Mouse (Mus musculus) layer of hippocampus, postnatal 25 days (tissue): Measurements from ENCODE around the gene Prrt2. TPM values are rescaled to one million over a fixed set of nuclear protein-coding genes. Genes with fewer than 3 reads are reported as not detected.

ENCODE experiments used
- DNase-seq, 2 experiments: peaks; one replicate each; pipeline ENCODE4 v3.0.0; 2022; ENCODE audit warnings: mixed read lengths in 2 of 2, low spot score in 1 of 2; ENCODE audit errors: extremely low spot score in 1 of 2
- total RNA-seq, 2 experiments: library from RNA; stranded (reverse); gene quantifications; 2 replicates each; pipeline ENCODE4 v1.2.3; 2021

The Prrt2 gene
- total RNA-seq, 2 experiments from 2014 or later = 226 to 235 TPM

DNA sequence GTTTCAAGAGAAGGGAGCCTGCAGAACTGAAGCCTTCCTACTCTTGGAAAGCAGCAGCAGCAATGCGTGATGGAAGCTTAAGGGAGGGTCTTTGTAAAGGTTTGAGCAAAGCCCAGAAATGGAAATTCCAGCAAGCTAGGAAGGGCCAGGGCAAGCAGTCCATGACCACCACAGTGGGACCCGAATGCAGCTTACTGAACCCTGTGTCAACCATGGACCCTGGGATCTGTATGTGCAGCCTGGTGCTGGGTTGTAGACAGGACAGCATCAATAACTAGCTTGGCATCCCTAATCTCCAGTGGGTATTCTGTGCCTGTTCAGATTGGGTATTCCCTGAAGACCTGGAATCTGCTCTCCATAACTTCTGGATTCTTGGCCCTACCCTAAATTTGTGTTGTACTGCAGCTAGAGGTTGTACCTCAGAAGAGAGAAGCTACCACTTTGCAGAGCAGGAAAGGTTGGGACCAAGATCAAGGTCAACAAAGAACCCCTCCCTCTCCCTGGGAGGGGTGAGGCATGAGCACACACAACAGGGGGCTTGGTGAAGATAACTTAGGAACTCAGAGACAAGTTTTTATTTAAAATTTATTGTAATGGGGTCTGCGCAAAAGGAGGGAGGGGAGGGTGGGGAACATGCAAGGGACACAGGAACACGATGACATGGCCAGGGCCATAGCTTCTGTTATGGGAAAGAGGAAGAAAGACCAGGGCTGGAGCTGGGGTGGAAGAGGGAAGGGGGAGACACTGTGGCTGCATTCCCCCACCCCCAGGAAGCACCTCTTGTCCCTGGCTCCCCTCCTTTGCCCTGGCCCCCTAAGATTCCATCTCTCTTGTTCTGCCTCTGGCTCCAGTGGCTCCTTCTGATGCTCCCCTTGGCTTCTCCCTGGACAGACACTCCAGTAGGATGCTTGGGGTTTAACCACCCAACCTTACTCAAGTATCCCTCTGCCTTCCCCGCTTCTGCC lies 834 bp upstream of the Prrt2 start:
- DNase-seq = no peak

GRCm38 (mm10) chr7:127020491-127020890 lies 520 bp downstream of the Prrt2 start:
- no peak for DNase-seq

- no peak for DNase-seq
Observed at GRCm38 (mm10) chr7:127020031-127020430, 980 bp downstream of the Prrt2 start.

DNA sequence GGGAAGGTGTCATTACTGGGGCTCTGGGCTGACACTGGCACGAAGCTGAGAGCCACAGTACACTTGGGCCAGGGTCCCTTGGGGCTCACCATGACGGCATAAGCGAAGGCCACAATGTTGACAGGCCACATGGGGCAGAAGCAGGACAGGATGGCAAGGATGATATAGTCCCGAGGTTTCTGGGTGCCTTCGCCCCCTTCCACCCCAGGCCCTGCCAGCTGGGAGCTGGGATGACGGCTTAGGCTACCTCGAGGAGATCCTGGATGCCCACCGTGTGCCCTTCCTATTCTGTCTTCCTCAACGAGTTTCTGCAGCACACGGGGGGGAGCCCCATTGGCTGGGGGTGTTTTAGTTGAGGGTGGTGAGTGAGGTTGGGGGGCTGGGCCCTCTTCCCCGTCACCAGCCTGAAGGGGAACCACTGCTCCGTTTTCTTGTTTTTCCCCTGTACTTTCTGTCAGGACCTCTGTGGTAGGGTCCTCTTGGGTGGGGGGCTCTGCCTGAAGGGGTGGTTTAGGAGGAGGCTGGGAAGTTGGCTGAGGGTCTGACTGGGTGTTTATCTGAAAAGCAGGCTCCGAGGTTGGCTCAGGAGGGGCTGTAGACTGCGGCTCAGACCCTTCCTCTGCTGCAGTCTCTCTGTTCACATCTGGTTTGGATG lies 1.6 kb downstream of the Prrt2 start:
- DNase-seq = no peak

- no peak for DNase-seq
Observed at GRCm38 (mm10) chr7:127018416-127019305, 2.4 kb downstream of the Prrt2 start.

GRCm38 (mm10) chr7:127017950-127018345 lies 3.1 kb downstream of the Prrt2 start:
- no peak for DNase-seq

DNA sequence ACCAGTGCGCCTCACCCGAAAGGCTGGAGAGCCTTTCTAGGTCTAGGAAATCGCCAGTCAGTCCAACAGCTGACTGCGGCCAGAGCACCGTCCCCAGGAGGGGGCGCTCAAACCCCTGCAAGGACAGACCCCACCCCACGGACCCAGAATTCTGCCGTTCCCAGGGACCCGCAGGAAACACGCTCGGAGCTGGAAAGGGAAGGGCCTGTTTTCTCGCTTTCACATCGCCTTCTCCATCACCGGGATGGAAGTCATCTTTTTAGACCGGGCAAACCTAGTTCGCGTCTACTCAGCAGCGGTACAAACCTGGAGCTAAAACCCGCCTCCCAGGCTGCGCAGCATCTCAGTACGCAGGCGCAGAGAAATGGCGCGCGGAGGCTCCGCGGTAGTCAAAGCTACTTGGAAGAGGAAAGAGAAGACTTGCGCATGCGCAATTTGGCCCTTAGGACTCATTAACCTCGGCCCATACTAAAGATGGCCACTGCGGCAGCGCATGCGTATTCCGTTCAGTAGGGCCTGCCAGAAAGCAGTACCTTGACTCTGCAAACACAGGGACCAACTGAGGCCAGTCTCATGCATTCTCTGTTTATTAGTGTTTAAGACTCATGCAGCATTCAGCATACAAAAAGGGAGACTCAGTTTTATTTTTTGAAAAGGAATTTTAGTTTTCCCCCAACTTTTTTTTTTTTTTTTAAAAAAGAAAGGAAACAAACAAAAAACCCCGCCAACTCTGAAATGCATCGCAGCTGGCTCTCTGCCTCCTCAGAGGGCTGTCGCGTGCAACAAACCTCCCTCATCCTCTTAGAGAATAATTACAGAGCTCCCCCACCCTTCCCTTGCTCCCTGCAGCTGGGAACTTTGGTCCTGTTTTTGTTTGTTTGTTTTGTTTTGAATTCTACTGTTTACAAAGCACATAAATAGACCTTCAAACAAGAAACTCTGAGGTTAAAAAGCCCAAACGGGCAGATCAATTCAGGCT lies 3.8 kb downstream of the Prrt2 start, which contains the start of gene Pagr1a:
Gene Pagr1a (minus strand): TSS at position 382 of the 979 bp plus-strand sequence.
- DNase-seq = peak; percentile 95 to 96

DNA sequence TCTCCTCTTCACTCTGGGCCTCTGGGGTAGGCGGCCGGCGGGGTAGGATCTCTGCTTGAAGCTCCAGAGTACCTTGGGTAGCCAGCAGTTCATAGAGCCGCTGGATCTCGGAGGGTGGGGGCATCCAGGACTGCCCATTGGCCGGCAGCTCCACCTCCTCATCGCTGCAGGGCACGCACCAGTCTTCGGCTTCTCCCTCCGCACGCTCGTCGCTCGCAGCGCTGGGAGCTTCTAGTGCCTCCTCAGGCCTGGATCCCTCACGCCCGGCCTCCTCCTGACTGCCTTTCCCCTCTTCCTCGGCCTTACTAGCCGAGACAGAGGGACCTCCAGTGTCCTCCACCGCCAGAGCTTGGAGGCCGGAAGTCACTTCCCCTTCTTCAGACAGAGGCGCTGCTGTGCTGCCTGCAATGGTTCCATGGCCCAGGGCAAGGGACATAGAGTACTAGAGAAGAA lies 4.5 kb downstream of the Prrt2 start:
- peak in 1 of 2 experiments; percentile 54 for DNase-seq

- DNase-seq = no peak
Observed at GRCm38 (mm10) chr7:127016481-127016485, 4.7 kb downstream of the Prrt2 start, which contains the start of gene Pagr1b. Gene Pagr1b (minus strand): TSS chr7:127016484.

DNA sequence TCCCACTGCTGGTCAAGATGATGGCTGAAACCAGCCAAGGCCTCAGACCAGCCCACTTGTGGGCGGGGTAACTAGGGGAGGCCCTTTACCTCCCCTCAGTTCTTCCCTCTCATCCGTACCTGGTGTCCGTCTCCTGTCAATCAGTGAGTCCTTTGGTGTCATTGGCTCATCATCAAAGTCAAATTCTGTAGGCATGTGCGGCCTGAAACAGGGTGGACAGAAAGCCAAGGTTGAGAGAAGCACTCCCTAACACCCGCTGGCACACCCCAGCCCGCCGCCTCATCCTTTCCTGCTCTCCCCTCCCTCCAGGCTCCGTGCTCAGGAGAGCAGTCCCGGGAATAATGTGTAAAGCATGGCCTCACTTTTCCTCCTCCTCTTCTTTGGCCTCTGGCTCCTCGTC lies 4.9 kb downstream of the Prrt2 start:
- no peak for DNase-seq

- DNase-seq = no peak
Observed at GRCm38 (mm10) chr7:127014993-127015392, 6.0 kb downstream of the Prrt2 start.

GRCm38 (mm10) chr7:127014320-127014719 lies 6.7 kb downstream of the Prrt2 start, which contains the start of gene Mvp:
Gene Mvp (minus strand): TSS chr7:127014621.
- DNase-seq = no peak

DNA sequence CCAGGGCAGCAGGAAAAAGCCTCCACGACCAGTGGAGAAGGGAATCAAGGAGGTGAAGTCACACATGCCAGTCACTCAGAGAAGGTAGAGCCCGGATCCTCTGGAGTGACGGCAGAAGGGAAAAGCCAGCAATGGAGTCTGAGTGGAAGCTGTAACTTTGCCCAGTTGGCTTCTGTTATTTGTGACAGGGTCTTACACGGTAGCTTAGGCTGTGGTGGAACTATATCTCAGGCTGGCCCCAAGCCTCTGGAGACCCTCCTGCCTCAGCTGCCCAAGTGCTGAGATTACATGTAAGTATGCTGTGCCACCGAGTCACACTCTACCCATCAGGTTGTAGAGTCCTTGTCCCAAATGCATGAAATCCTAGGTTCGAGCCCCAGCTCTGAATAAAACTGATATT lies 7.6 kb downstream of the Prrt2 start:
- no peak for DNase-seq

DNA sequence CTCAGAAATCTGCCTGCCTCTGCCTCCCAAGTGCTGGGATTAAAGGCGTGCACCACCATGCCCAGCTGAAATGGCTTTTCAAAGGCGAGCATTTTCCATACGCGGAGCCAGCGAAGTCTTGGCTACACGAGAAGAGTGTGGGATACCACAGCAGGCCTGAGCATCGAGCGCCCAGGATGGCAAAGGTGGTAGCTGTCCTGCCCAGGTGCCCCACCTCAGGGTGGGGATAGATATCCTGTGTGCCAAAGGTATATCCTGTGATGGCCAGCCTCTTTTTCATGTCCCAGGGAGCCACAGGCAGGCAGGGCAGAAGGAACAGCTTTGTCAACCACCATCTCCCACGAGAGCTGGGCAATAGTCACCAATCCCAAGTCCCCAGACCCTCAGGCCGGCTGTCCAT lies 8.2 kb downstream of the Prrt2 start:
- DNase-seq = no peak

GRCm38 (mm10) chr7:127012374-127012773 lies 8.6 kb downstream of the Prrt2 start:
- DNase-seq = no peak

DNA sequence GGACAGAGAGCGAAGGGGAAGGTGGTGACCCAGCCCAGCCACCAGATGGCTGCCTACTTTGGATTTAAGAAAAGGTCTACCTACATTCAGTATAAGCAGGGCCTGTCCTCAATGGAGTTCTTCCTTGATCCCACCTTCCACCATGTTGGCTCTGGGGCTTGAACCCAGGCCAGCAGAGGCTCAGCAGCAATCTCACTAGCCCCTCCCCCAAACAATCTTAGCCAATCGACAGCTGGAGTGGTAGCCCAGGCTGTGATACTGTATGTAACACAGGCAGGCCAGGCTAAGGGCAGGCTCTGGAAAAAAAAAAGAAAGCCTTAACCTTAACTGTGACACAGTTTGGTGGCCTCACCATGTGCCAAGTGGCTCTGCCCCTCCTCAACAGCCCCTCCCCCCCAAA lies 9.3 kb downstream of the Prrt2 start:
- DNase-seq = no peak

DNA sequence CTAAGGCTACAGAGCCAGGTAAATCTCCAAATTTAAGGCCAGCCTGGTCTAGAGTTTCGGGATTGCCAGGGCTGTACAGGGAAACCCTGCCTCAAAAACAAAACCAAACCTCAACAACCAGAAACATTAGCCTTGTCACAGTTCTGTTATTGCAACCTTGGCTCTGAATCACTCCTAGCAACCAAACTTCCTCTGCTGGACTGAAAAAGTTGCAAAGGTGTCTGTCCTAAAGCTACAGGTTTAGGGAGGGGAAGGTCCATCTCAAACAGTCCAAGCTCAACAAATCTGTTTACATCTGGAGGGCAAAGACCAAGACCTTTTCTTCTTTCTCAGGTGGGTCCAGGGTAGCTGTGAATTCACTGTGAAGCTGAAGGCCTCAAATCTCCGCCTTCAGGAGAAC lies 10.0 kb downstream of the Prrt2 start:
- DNase-seq = no peak

GRCm38 (mm10) chr7:127009307-127010085 lies 11.5 kb downstream of the Prrt2 start:
- DNase-seq = no peak
